25 mouse cellular contexts compared by ENCODE assay signal in genomic region chr7:89666361-89666760, GRCm38 (mm10). TPM values are rescaled to one million over a fixed set of nuclear protein-coding genes. Genes with fewer than 3 reads are reported as not detected.
A peak's percentile ranks its signal among the peaks of the same experiment; 100 is the strongest.
DNase-seq lines count a peak whose midpoint lies in the region; TF ChIP-seq lines count a peak whose summit lies in the region.
"Had no signal": no experiment of that assay in that cellular context is flagged by ENCODE, and none has a peak within 500 bp of the region (broad histone marks: within the 10 kb centered on the region; RNA-seq: fewer than 3 reads in every experiment).

No protein-coding gene starts in this region.

- TF ChIP-seq CTCF in cortical plate, adult 2 months (IDR thresholded peaks at IDR 0.05; ENCODE audit: extremely low read depth, insufficient read depth, low read length) = no peak

- H3K4me1 ChIP-seq in cortical plate, adult 2 months (ENCODE audit: control insufficient read depth, insufficient read depth, low read length) = peaks cover 11% of the 10 kb centered on the region
- H3K4me1 ChIP-seq: forebrain, embryonic 13.5 days; heart, embryonic 12.5 days; heart, embryonic 15.5 days had no signal

- peak; percentile 1 for DNase-seq in heart, postnatal 4 days
- no peak for DNase-seq in heart, adult 18-20 months
- peak; percentile 43 for DNase-seq in right cerebral cortex, adult 18-20 months
- no peak for DNase-seq in right cerebral cortex, postnatal 14 days
- peak; percentile 64 for DNase-seq in brain, adult 2 months (ENCODE audit: low read depth, low spot score)
- DNase-seq in kidney, adult 8-10 months = no peak
- DNase-seq: adrenal gland, adult 2 months; adrenal gland, postnatal 14 days; cerebellum, adult 11-12 months; cerebellum, adult 8-10 months; cerebellum, postnatal 10 days; cerebellum, postnatal 36 days; gastrocnemius, adult 2 months; gastrocnemius, postnatal 14 days; heart, adult 11 months; heart, postnatal 10 days; heart, postnatal 36 days had no signal

- TF ChIP-seq POLR2A in cortical plate, adult 2 months (IDR thresholded peaks at IDR 0.05; ENCODE audit: extremely low read depth, insufficient read depth, low read length) = no peak

- H3K4me3 ChIP-seq in cortical plate, adult 2 months (ENCODE audit: insufficient read depth, low read length) = no peak overlapping the region
- H3K4me3 ChIP-seq: forebrain, embryonic 10.5 days; forebrain, embryonic 13.5 days; gastrocnemius, adult 2 months; heart, embryonic 12.5 days; heart, embryonic 15.5 days had no signal

- H3K27ac ChIP-seq in cortical plate, adult 2 months (ENCODE audit: insufficient read depth, low read length) = peak overlapping the region; percentile 59; the same call in 1 of the 2 replicates
- H3K27ac ChIP-seq: forebrain, embryonic 10.5 days; forebrain, embryonic 13.5 days; gastrocnemius, adult 2 months; heart, embryonic 15.5 days; hindbrain, embryonic 14.5 days; hindbrain, postnatal 0 days had no signal

RNA-seq across cellular contexts. Expression of gene Me3, which starts 34.2 kb away (rescaled TPM):
- total RNA-seq in heart, postnatal 4 days (2021) = 10 to 100 TPM; 50.7 to 54.0 TPM
- total RNA-seq in heart, adult 18-20 months (2021) = 100 to 1,000 TPM; 135 to 136 TPM
- polyA plus RNA-seq in cortical plate, adult 2 months (2012; rRNA removed) = 77.0 and 80.0 TPM in 2 replicates
- total RNA-seq: MEL had no signal

Comparison
In these comparisons a context has a peak if more than half of its experiments do, and no peak if none do; other contexts are left out.
1. DNase-seq: peak in heart, postnatal 4 days (single experiment), right cerebral cortex, adult 18-20 months (single experiment) and brain, adult 2 months (single experiment); none in heart, adult 18-20 months (0 of 2), right cerebral cortex, postnatal 14 days (single experiment) and kidney, adult 8-10 months (0 of 2).